Mouse (Mus musculus): ENCODE data around the gene Notch2.

GRCm38 (mm10) chr3:98089702-98090101 lies 76.4 kb downstream of the Notch2 start:
- no peak for TF ChIP-seq CTCF (IDR thresholded peaks at IDR 0.05; ENCODE audit: control insufficient read depth, insufficient read depth, low read length)
- no peak for TF ChIP-seq POLR2A (IDR thresholded peaks at IDR 0.05; ENCODE audit: borderline replicate concordance, control insufficient read depth, low read depth, low read length)

Measured in bone marrow, adult 2 months (tissue).